Mouse (Mus musculus) MEL (cell line): ENCODE results near the gene Bclaf1. TPM values are rescaled to one million over a fixed set of nuclear protein-coding genes. Genes with fewer than 3 reads are reported as not detected.

ENCODE experiments used
- DNase-seq: peaks from one replicate; pipeline ENCODE4 v3.0.0; 2011; ENCODE audit warnings: low read depth, low spot score
- H3K27ac ChIP-seq: 2 replicates; pipeline ENCODE4 v1.5.1; 2012; ENCODE audit warnings: low read depth, mild to moderate bottlenecking, control low read depth, low read length, moderate library complexity; ENCODE audit not compliant: control insufficient read depth
- H3K27me3 ChIP-seq, 2 experiments: fragments of 150-350 bp in 1 of 2; sonication (generic) in 1 of 2; 2 replicates each; pipeline ENCODE4 v1.6.1; 2012; ENCODE audit warnings: low read length in 2 of 2, mild to moderate bottlenecking in 2 of 2, improper control_type of control experiment in 1 of 2, moderate library complexity in 1 of 2; ENCODE audit not compliant: insufficient read depth in 2 of 2, control insufficient read depth in 1 of 2
- H3K36me3 ChIP-seq, 2 experiments: 2 replicates each; pipeline ENCODE4 v1.6.1; 2012 to 2014; ENCODE audit warnings: low read length in 2 of 2, improper control_type of control experiment in 1 of 2, inconsistent platforms in 1 of 2, mild to moderate bottlenecking in 1 of 2; ENCODE audit not compliant: insufficient read depth in 2 of 2, control insufficient read depth in 1 of 2
- H3K4me1 ChIP-seq, 2 experiments: fragments of 150-350 bp in 1 of 2; sonication (generic) in 1 of 2; 2 replicates each; pipeline ENCODE4 v1.6.1; 2012; ENCODE audit warnings: low read length in 2 of 2, improper control_type of control experiment in 1 of 2, mild to moderate bottlenecking in 1 of 2; ENCODE audit not compliant: insufficient read depth in 2 of 2, control insufficient read depth in 1 of 2
- H3K4me3 ChIP-seq, 2 experiments: fragments of 150-350 bp in 1 of 2; sonication (generic) in 1 of 2; 2 replicates each; pipeline ENCODE4 v1.5.1; 2012; ENCODE audit warnings: low read depth in 2 of 2, low read length in 2 of 2, mild to moderate bottlenecking in 2 of 2, moderate library complexity in 2 of 2, control low read depth in 1 of 2, improper control_type of control experiment in 1 of 2; ENCODE audit not compliant: control insufficient read depth in 1 of 2, insufficient read depth in 1 of 2
- H3K79me2 ChIP-seq: 2 replicates; pipeline ENCODE4 v1.6.1; 2012; ENCODE audit warnings: mild to moderate bottlenecking, low read length, moderate library complexity; ENCODE audit not compliant: control insufficient read depth, poor library complexity, insufficient read depth
- H3K9ac ChIP-seq: 2 replicates; pipeline ENCODE4 v1.6.1; 2012; ENCODE audit warnings: low read depth, mild to moderate bottlenecking, control low read depth, low read length, moderate library complexity; ENCODE audit not compliant: control insufficient read depth, poor library complexity, severe bottlenecking
- H3K9me3 ChIP-seq: fragments of 150-350 bp; sonication (generic); replicated peaks from 2 replicates; pipeline ENCODE4 v1.6.1; 2012; ENCODE audit warnings: mild to moderate bottlenecking, low read length, improper control_type of control experiment, moderate library complexity; ENCODE audit not compliant: insufficient read depth
- BHLHE40 ChIP-seq: IDR thresholded peaks from 2 replicates; pipeline ENCODE4 v1.6.1; 2012; ENCODE audit warnings: low read depth, mild to moderate bottlenecking, inconsistent platforms, low read length, improper control_type of control experiment, borderline replicate concordance
- CHD1 ChIP-seq: IDR thresholded peaks from 2 replicates; pipeline ENCODE4 v1.6.1; 2012; ENCODE audit warnings: low read depth, mild to moderate bottlenecking, inconsistent platforms, low read length, improper control_type of control experiment
- CTCF ChIP-seq, 3 experiments: IDR thresholded peaks in 2 of 3; conservative IDR thresholded peaks in 1 of 3; 2 replicates each; pipeline ENCODE4 v1.5.1; 2011 to 2012; ENCODE audit warnings: low read length in 3 of 3, low read depth in 2 of 3, mild to moderate bottlenecking in 2 of 3, improper control_type of control experiment in 1 of 3, inconsistent platforms in 1 of 3, mixed read lengths in 1 of 3, moderate library complexity in 1 of 3; ENCODE audit not compliant: control insufficient read depth in 1 of 3, insufficient read depth in 1 of 3, poor library complexity in 1 of 3, severe bottlenecking in 1 of 3
- E2F4 ChIP-seq: IDR thresholded peaks from 2 replicates; pipeline ENCODE4 v1.6.1; 2011; ENCODE audit warnings: low read depth, low read length, improper control_type of control experiment, borderline replicate concordance
- ELF1 ChIP-seq: IDR thresholded peaks from 2 replicates; pipeline ENCODE4 v1.6.1; 2014; ENCODE audit warnings: low read depth, mild to moderate bottlenecking, inconsistent platforms, low read length, improper control_type of control experiment, moderate library complexity
- EP300 ChIP-seq, 2 experiments: IDR thresholded peaks; 2 replicates each; pipeline ENCODE4 v1.6.1; 2011; ENCODE audit warnings: improper control_type of control experiment in 2 of 2, low read length in 2 of 2, low read depth in 1 of 2, mild to moderate bottlenecking in 1 of 2
- ETS1 ChIP-seq: IDR thresholded peaks from 2 replicates; pipeline ENCODE4 v1.6.1; 2012; ENCODE audit warnings: low read depth, mild to moderate bottlenecking, inconsistent platforms, low read length, improper control_type of control experiment, moderate library complexity
- GABPA ChIP-seq: IDR thresholded peaks from 2 replicates; pipeline ENCODE4 v1.6.1; 2012; ENCODE audit warnings: low read depth, mild to moderate bottlenecking, inconsistent platforms, low read length, improper control_type of control experiment, moderate library complexity
- GATA1 ChIP-seq: IDR thresholded peaks from 2 replicates; pipeline ENCODE4 v1.6.1; 2011; ENCODE audit warnings: low read depth, low read length, improper control_type of control experiment
- HCFC1 ChIP-seq: IDR thresholded peaks from 2 replicates; pipeline ENCODE4 v1.6.1; 2012; ENCODE audit warnings: low read depth, mild to moderate bottlenecking, inconsistent platforms, low read length, improper control_type of control experiment, moderate library complexity
- JUND ChIP-seq: IDR thresholded peaks from 2 replicates; pipeline ENCODE4 v1.6.1; 2011; ENCODE audit warnings: low read depth, mild to moderate bottlenecking, improper control_type of control experiment, low read length
- KAT2A ChIP-seq: conservative IDR thresholded peaks from 2 replicates; pipeline ENCODE4 v1.6.1; 2012; ENCODE audit warnings: low read depth, low read length, improper control_type of control experiment, inconsistent platforms
- MAFK ChIP-seq: IDR thresholded peaks from 2 replicates; pipeline ENCODE4 v1.6.1; 2011; ENCODE audit warnings: low read depth, mild to moderate bottlenecking, low read length, improper control_type of control experiment, borderline replicate concordance
- MAX ChIP-seq: IDR thresholded peaks from 2 replicates; pipeline ENCODE4 v1.6.1; 2011; ENCODE audit warnings: low read length, improper control_type of control experiment
- MAZ ChIP-seq: IDR thresholded peaks from 2 replicates; pipeline ENCODE4 v1.6.1; 2012; ENCODE audit warnings: low read depth, mild to moderate bottlenecking, inconsistent platforms, low read length, improper control_type of control experiment
- MEF2A ChIP-seq: IDR thresholded peaks from 2 replicates; pipeline ENCODE4 v1.6.1; 2014; ENCODE audit warnings: low read depth, mild to moderate bottlenecking, inconsistent platforms, low read length, improper control_type of control experiment; ENCODE audit not compliant: poor library complexity, insufficient replicate concordance, severe bottlenecking; ENCODE audit errors: extremely low read depth
- MXI1 ChIP-seq: IDR thresholded peaks from 2 replicates; pipeline ENCODE4 v1.6.1; 2011; ENCODE audit warnings: mild to moderate bottlenecking, low read depth, low read length, improper control_type of control experiment
- MYB ChIP-seq: IDR thresholded peaks from 2 replicates; pipeline ENCODE4 v1.6.1; 2011; ENCODE audit warnings: mild to moderate bottlenecking, low read depth, low read length, improper control_type of control experiment
- MYC ChIP-seq: IDR thresholded peaks from 2 replicates; pipeline ENCODE4 v1.6.1; 2011; ENCODE audit warnings: low read depth, mild to moderate bottlenecking, low read length, improper control_type of control experiment, moderate library complexity
- NELFE ChIP-seq: IDR thresholded peaks from 2 replicates; pipeline ENCODE4 v1.6.1; 2011; ENCODE audit warnings: low read depth, low read length, improper control_type of control experiment
- NRF1 ChIP-seq: IDR thresholded peaks from 2 replicates; pipeline ENCODE4 v1.6.1; 2014; ENCODE audit warnings: low read depth, mild to moderate bottlenecking, inconsistent platforms, low read length, improper control_type of control experiment, moderate library complexity; ENCODE audit not compliant: poor library complexity, insufficient read depth, severe bottlenecking
- POLR2A ChIP-seq, 2 experiments: IDR thresholded peaks; 2 replicates each; pipeline ENCODE4 v1.6.1; 2011 to 2012; ENCODE audit warnings: low read length in 2 of 2, mild to moderate bottlenecking in 2 of 2, control low read depth in 1 of 2, improper control_type of control experiment in 1 of 2, low read depth in 1 of 2, moderate library complexity in 1 of 2; ENCODE audit not compliant: control insufficient read depth in 1 of 2, insufficient read depth in 1 of 2, poor library complexity in 1 of 2
- POLR2AphosphoS2 ChIP-seq: IDR thresholded peaks from 2 replicates; pipeline ENCODE4 v1.6.1; 2011; ENCODE audit warnings: low read length, improper control_type of control experiment
- POLR2AphosphoS5 ChIP-seq: IDR thresholded peaks from 2 replicates; pipeline ENCODE4 v1.6.1; 2012; ENCODE audit warnings: low read depth, borderline replicate concordance, mild to moderate bottlenecking, inconsistent platforms, low read length, moderate library complexity, mixed read lengths
- RAD21 ChIP-seq: IDR thresholded peaks from 2 replicates; pipeline ENCODE4 v1.6.1; 2011; ENCODE audit warnings: mild to moderate bottlenecking, low read depth, low read length, improper control_type of control experiment
- RCOR1 ChIP-seq: IDR thresholded peaks from 2 replicates; pipeline ENCODE4 v1.6.1; 2012; ENCODE audit warnings: low read depth, mild to moderate bottlenecking, inconsistent platforms, low read length, improper control_type of control experiment
- SIN3A ChIP-seq: IDR thresholded peaks from 2 replicates; pipeline ENCODE4 v1.6.1; 2012; ENCODE audit warnings: low read length, improper control_type of control experiment, inconsistent platforms
- SMC3 ChIP-seq: IDR thresholded peaks from 2 replicates; pipeline ENCODE4 v1.6.1; 2011; ENCODE audit warnings: low read depth, low read length, improper control_type of control experiment
- TAL1 ChIP-seq: IDR thresholded peaks from 2 replicates; pipeline ENCODE4 v1.6.1; 2012; ENCODE audit warnings: mild to moderate bottlenecking, inconsistent platforms, low read length, moderate library complexity, mixed read lengths
- TBP ChIP-seq: IDR thresholded peaks from 2 replicates; pipeline ENCODE4 v1.8.0; 2011; ENCODE audit warnings: low read depth, low read length, improper control_type of control experiment
- TCF12 ChIP-seq: IDR thresholded peaks from 2 replicates; pipeline ENCODE4 v1.6.1; 2014; ENCODE audit warnings: low read depth, mild to moderate bottlenecking, inconsistent platforms, low read length, improper control_type of control experiment, moderate library complexity
- UBTF ChIP-seq: IDR thresholded peaks from 2 replicates; pipeline ENCODE4 v1.6.1; 2012; ENCODE audit warnings: low read depth, mild to moderate bottlenecking, inconsistent platforms, low read length, improper control_type of control experiment, moderate library complexity, borderline replicate concordance; ENCODE audit not compliant: insufficient read depth
- USF1 ChIP-seq: IDR thresholded peaks from 2 replicates; pipeline ENCODE4 v1.6.1; 2014; ENCODE audit warnings: low read depth, mild to moderate bottlenecking, inconsistent platforms, low read length, improper control_type of control experiment, moderate library complexity
- USF2 ChIP-seq, 2 experiments: IDR thresholded peaks; 2 replicates each; pipeline ENCODE4 v1.6.1; 2011 to 2012; ENCODE audit warnings: improper control_type of control experiment in 2 of 2, low read length in 2 of 2, borderline replicate concordance in 1 of 2, inconsistent platforms in 1 of 2, low read depth in 1 of 2, mild to moderate bottlenecking in 1 of 2; ENCODE audit not compliant: insufficient read depth in 1 of 2
- ZC3H11A ChIP-seq: IDR thresholded peaks from 2 replicates; pipeline ENCODE4 v1.6.1; 2012; ENCODE audit warnings: low read depth, mild to moderate bottlenecking, inconsistent platforms, low read length, improper control_type of control experiment
- ZMIZ1 ChIP-seq: IDR thresholded peaks from 2 replicates; pipeline ENCODE4 v1.6.1; 2012; ENCODE audit warnings: low read depth, mild to moderate bottlenecking, inconsistent platforms, low read length, improper control_type of control experiment, moderate library complexity
- ZNF384 ChIP-seq: IDR thresholded peaks from 2 replicates; pipeline ENCODE4 v1.6.1; 2012; ENCODE audit warnings: low read depth, mild to moderate bottlenecking, inconsistent platforms, low read length, improper control_type of control experiment
- polyA plus RNA-seq, 2 experiments: library from polyadenylated mRNA; stranded (reverse) in 1 of 2; unstranded in 1 of 2; fragments of >175 nt in 1 of 2; fragments of >200 nt in 1 of 2; gene quantifications; 2 replicates each; pipeline versions ENCODE4 v1.2.1 to v1.2.4; 2012; ENCODE audit warnings: low replicate concordance in 2 of 2, low read depth in 1 of 2; ENCODE audit not compliant: insufficient read length in 2 of 2, insufficient read depth in 1 of 2, missing spikeins in 1 of 2
- total RNA-seq: library from RNA; depleted of rRNA; stranded (reverse); fragments of 300-350 nt; gene quantifications from 2 replicates; pipeline ENCODE4 v1.2.3, GENCODE M21; 2012

Bclaf1 gene
- total and polyA plus RNA-seq, 3 experiments = 94.0 to 412 (median 171) TPM

DNA sequence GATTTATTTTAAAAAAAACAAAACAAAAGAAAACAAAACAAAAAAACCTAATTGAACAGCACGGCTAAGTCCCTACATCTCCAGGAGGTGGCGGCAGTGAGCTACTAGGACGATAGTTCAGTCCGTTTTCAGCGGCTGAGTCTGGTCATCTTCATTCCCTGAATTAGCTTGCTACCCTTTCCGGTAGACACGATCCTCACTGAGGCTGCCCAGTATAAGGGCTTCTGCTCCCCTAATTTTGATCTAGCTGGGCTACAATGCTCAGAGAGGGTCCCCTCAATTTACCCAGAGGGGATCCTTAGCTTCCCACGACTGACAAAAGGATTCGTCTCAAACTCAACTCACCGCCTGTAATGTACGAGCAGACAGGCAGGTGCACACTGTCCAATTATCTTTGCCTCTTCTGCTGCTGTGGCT lies 21.8 kb upstream of the Bclaf1 start:
- Histone ChIP-seq H3K79me2 (no peaks in the 10 kb centered on the region; the same call in 1 of the 2 replicates), H3K27me3 (no peaks in the 10 kb centered on the region), H3K27ac (no peak overlapping the region), H3K36me3 (no peaks in the 10 kb centered on the region), H3K9me3 (no peaks in the 10 kb centered on the region), H3K4me3 (peak overlapping the region; percentile 30 to 78), H3K9ac (peak overlapping the region; percentile 75), H3K4me1 (no peaks in the 10 kb centered on the region)
- DNase-seq = peak; percentile 89
- TF ChIP-seq ZMIZ1 (no peak), USF1 (no peak), TBP (0 out of 2 replicates have a peak, but pooled peaks have one; percentile 11), CHD1 (no peak), MYB (no peak), KAT2A (no peak), SIN3A (no peak), MAZ (no peak), ZC3H11A (peak; percentile 70), MYC (no peak), TAL1 (no peak), CTCF (IDR thresholded peaks at IDR 0.05 in 2 of 3, conservative IDR thresholded peaks at IDR 0.05 in 1 of 3; ENCODE audit: control insufficient read depth in 1 of 3, insufficient read depth in 1 of 3, low read depth in 2 of 3, low read length in 3 of 3, poor library complexity in 1 of 3, severe bottlenecking in 1 of 3) (peak; percentile 82 to 89 (median 85)), USF2 (IDR thresholded peaks at IDR 0.05; ENCODE audit: borderline replicate concordance in 1 of 2, insufficient read depth in 1 of 2, low read depth in 1 of 2, low read length in 2 of 2) (no peak), MEF2A (no peak), UBTF (no peak), NELFE (no peak), GABPA (no peak), GATA1 (no peak), TCF12 (no peak), SMC3 (peak; percentile 81), EP300 (IDR thresholded peaks at IDR 0.05; ENCODE audit: low read depth in 1 of 2, low read length in 2 of 2) (no peak), RAD21 (peak; percentile 84), POLR2AphosphoS5 (no peak), ETS1 (no peak), E2F4 (no peak), BHLHE40 (no peak), MXI1 (no peak), POLR2AphosphoS2 (no peak), JUND (no peak), RCOR1 (no peak), POLR2A (IDR thresholded peaks at IDR 0.05; ENCODE audit: control insufficient read depth in 1 of 2, insufficient read depth in 1 of 2, low read depth in 1 of 2, low read length in 2 of 2, poor library complexity in 1 of 2) (no peak), NRF1 (no peak), ELF1 (no peak), MAX (no peak), HCFC1 (no peak), MAFK (no peak), ZNF384 (peak; percentile 78)
